Mouse (Mus musculus): ENCODE measurements around the gene Olfr642.

DNA sequence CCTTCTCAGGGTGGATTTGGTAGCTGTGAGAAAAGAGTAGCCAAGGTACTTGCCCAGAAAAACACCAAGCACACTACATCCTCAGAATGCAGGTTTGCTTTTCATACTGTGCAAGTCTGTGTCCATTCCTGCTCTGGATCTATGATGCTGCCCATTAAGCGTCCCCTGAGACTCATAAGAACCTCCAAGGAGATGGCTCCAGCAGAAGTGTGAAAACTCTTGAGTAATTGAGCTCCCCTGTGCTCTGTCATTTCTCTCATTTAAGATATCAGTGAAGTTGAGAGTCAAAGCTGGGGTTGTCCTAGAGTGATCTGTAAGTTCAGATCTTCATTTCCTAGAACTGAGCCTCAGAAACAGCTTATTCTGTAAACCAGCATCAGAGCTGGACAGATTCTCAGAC is at the start of gene Olfr642:
- TF ChIP-seq CTCF (IDR thresholded peaks at IDR 0.05) (no peak), EP300 (IDR thresholded peaks at IDR 0.05; ENCODE audit: insufficient read depth, low read depth, low read length) (no peak), POLR2A (IDR thresholded peaks at IDR 0.05; ENCODE audit: insufficient read depth, low read depth, low read length) (no peak)

Data from heart, adult 2 months (tissue).